Mouse (Mus musculus) ovary, postnatal 36 days (tissue): ENCODE results near the gene Tcf12.

Experiments
- DNase-seq: peaks from one replicate; pipeline ENCODE4 v3.0.0; 2022; ENCODE audit warnings: low spot score, mixed read lengths

Tcf12 gene

GRCm38 (mm10) chr9:72088893-72089611 lies 22.6 kb downstream of the Tcf12 start:
- no peak for DNase-seq

DNA sequence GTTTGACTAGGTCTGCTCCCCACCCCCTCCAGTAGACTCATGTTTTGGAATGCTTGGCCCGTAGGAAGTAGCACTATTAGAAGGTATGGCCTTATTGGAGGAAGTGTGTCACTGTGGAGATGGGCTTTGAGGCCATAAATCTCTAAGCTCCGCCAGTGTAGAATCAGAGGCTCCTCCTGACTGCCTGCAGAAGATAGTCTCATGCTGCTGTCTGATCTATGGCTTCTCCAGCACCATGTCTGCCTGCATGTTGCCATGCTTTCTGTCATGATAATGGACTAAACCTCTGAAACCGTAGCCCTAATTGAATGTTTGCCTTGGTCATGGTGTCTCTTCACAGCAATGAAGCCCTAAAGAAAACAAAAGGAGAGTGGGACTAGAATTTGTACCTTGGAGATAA lies 26.7 kb downstream of the Tcf12 start:
- DNase-seq = no peak

DNA sequence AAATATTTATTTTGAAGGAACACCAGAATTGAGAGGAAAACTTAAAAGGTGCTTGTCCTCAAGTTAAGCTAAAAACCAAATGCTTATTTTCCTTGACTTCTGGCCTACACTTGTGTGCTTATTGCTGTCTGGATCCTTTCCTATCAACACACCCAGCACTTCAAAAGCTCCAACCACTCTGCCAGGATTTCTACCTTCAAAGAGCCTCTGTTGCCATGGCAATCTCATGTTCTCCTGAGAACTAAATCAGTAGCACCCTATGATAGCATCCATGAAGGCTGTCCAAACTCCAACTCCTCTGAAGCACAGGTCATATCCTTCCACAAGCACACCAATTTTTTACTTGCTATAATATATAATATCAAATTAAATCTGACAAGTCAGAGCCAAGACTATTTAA lies 27.5 kb downstream of the Tcf12 start:
- no peak for DNase-seq

DNA sequence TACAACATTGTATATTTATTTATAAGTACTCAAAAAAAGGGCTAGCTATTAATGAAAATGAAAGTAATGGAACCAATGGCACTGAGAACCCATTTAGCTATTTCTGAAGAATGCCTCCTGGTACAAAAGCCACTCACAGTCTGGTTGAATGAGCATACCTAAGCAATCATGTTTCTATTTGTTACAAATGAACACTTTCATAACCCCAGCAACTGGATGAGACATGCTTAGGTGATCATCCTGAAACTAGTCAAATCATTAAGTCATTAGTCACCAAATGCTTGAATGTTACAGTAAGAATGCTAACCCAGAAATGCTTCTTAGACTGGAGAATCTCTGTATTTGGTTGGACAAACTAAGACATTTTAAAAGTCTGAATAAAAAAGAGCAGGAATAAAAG lies 35.5 kb downstream of the Tcf12 start:
- DNase-seq = no peak

GRCm38 (mm10) chr9:72066151-72066550 lies 45.5 kb downstream of the Tcf12 start:
- DNase-seq = no peak

- no peak for DNase-seq
Measured at GRCm38 (mm10) chr9:72053144-72053543, 58.5 kb downstream of the Tcf12 start.

DNA sequence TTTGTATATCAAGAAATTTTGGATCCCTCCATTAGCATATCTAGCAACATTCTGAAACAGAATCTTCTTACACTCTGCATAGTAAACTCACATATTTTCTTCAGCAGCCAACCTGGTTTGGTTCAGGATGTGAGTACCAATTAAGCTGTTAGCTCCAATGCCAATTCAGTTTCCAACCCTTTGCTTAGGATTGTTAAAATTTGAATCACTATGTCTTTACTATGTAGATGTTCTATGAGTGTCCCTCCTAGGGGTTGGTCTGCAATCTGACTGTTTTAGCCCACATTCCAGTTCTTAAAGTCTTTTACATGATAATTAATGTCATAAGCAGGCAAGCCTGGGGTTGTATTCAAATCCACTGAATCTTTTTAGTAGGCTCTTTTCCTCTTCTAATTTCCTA lies 71.5 kb downstream of the Tcf12 start:
- no peak for DNase-seq

DNA sequence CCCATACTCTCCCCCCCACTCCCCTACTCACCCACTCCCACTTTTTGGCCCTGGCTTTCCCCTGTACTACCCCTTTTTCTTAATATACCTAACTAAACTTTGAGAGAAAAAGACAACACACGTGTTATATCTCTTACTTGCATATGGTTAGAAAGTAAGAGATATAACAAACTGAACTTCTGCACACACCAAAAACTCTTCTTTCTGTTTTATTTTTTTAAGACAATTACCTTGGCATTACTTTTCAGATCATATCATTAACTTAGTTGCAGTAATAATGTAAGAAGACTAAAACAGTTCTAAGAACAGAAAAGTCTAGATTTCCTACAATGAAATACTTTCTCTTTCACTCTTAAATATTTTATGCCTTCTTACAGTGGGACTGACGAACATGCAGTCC lies 72.3 kb downstream of the Tcf12 start:
- DNase-seq = no peak

DNA sequence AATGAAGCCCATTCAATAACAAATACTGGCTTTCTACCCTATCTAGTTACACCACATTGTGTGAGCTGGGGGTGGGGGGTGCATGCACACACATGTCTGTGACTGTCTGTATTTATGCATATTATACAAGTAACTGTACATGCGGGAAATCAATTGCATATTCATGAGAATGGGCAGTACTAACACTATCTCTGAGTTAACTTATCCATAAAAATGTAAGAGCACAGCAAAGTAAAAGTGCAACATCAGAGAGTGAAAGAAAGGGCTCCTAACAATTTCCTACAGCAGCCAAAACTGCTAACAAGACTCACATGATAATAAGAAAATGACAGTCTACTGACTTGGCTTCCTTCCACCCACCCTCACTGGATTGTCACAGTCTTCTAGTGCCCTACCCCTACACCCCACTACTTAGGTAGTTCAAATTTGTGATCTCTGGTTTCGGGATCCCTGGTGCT lies 74.6 kb downstream of the Tcf12 start:
- no peak for DNase-seq

- DNase-seq = no peak
Measured at GRCm38 (mm10) chr9:72036257-72036656, 75.4 kb downstream of the Tcf12 start.

- no peak for DNase-seq
Measured at GRCm38 (mm10) chr9:72033271-72033670, 78.4 kb downstream of the Tcf12 start.

GRCm38 (mm10) chr9:72030274-72030673 lies 81.4 kb downstream of the Tcf12 start:
- no peak for DNase-seq

DNA sequence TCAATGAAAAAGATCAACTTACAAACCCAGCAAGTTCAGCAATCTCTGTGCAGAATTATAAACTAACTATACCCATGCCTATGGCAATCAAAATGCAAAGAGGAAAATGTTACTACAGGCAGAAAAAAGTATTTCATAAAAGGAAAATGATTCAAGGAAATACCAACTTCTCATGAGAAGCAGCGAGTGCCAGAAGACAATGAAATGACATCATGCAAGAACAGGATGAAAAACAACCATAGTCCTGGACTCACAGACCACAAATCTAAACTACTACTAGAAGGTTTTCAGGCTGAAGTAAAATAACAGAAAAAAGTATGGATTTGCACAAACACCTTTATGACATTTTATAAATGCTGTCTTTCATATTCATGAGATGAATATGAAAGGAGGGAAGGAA lies 82.1 kb downstream of the Tcf12 start:
- DNase-seq = no peak

DNA sequence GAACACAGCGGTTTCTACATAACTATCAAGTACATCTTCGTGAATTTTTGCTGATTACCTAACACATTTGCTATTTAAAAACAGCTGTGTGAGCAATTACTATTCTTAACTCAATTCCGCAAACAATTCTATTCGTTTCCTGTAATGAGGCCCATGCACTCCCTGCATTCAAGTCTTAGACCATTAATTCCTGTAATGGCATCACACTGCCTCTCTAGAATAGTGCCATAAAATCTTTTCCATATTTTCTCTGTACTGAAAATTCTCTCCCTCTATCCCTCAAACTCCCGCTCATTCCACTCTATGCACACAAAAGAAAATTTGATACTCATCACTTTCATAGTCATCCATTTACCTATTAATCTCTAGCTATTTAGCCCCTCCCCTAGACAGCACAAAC lies 88.4 kb downstream of the Tcf12 start:
- DNase-seq = no peak

GRCm38 (mm10) chr9:72021512-72021911 lies 90.2 kb downstream of the Tcf12 start:
- no peak for DNase-seq

- no peak for DNase-seq
Measured at GRCm38 (mm10) chr9:72016021-72016420, 95.7 kb downstream of the Tcf12 start.

GRCm38 (mm10) chr9:72014585-72015381 lies 96.9 kb downstream of the Tcf12 start:
- DNase-seq = no peak

DNA sequence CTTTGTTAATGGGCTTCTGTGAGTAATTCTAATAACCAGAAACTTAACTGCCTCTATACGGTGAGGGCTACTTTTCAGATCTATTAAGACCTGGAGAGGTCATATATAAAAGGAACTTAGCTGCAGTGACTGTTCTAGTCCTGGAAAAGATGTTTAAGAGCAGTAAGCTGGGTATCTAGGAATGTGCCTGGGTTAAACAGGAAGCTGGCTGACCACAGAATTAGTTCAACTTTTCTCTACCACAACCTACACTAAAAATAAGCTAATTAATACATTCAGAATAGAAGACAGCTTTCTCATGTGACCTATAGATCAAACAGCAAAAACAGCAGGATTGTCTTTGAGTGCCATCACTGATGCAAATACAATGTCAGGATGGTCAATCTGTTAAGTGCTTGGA lies 98.1 kb downstream of the Tcf12 start:
- DNase-seq = no peak

GRCm38 (mm10) chr9:72008634-72009033 lies 103.0 kb downstream of the Tcf12 start:
- no peak for DNase-seq

DNA sequence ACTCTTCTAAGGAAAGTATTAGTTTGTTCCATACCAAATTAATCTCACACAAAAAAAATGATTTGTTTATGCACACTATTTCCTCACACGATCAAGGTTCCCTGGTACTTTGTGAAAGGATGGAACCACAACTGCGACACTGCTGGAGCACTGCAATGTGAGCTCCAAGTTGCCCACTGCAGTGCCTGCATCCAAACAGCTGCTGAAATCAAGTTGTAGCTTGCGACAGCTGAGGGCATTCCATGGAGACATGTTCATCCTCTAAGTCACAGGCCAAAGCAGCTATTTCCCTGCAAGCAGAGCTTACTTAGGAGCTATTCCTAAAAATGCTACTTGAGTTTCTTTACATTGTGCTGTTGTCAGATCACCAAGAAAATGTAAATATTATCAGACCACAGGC lies 120.5 kb downstream of the Tcf12 start:
- no peak for DNase-seq

DNA sequence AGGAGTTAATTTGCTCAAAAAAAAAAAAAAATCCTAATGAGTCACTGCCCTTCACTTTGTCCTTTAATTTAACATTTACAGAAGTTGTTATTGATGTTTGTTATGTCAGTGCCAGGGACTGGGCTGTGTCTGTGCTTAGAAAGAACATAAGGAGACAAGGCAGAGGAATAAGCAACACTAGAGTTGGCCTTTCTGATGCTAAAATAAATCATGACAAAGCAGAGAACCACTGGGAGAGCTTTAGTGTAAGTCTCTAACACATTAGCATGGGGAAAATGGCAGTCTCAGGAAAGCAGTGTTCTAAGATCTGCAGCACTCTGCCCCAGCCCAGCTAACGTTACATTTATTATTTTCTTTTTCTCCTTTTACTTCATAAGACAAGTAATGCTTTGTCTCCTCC lies 121.3 kb downstream of the Tcf12 start:
- DNase-seq = no peak

DNA sequence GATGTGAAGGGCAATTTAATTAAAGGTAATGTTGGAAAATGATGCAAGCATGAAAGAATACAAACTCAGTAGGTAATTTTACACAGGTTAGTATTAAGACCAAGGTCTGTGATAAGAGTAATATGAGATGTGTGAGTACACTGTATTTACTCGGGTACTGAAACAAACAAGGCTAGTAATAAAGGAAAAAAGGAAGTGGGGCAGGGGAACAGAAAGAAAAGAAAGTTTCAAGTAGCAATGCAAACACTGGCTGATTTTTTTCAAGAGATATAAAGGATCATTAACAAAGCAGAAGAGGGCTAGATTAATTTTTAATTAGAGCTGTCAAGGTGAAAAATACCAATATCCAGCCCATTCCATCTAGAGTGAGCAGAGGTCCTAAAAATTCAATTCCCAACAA lies 122.0 kb downstream of the Tcf12 start:
- DNase-seq = no peak

DNA sequence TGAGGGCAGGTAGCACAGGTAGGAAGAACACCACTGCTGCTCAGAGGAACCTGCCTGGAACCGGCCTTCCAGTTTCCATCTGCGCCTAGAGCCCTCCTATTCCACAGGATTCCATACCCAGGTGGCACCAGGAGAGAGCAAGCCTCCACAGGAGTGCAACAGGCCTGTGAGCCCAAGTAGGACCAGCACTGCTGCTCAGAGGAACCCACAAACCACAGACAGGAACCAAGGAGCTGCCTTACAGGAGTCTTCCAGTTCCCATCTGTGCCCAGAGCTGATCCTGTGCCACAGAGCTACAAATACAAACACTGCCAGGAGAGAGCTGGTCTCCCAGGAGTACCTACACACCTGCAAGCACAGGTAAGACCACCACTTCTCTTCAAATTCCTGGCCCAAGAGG lies 125.0 kb downstream of the Tcf12 start:
- DNase-seq = no peak

DNA sequence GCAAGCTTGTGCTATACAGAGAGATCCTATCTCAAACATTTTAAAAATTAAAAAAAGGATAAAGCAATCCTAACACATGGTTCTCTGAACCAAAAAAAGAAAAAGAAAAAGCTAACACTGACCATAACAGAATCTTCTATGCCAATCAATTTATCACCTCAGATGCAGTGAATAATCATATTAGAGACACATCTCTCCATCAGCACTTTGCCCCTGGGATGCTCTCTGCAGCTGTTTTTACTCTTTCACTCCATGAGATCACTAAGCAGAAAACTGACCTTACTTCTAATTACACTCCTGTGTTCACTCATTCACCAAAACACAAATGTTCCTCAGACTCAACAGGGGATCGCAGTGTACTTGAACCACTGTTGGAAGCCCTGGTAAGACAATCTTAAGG lies 128.8 kb downstream of the Tcf12 start:
- DNase-seq = no peak
